In genomic region chr9:45838434-45839138, GRCm38 (mm10) we compare ENCODE assay signal across 8 mouse cellular contexts. TPM values are rescaled to one million over a fixed set of nuclear protein-coding genes. Genes with fewer than 3 reads are reported as not detected.
DNase-seq lines count a peak whose midpoint lies in the region; ATAC-seq and TF ChIP-seq lines count a peak whose summit lies in the region.

Gene Bace1 (plus strand): TSS chr9:45838580.

- peak within 1 kb of the TSS; percentile 82 for H3K9ac ChIP-seq in forebrain, embryonic 11.5 days (ENCODE audit: low read length)
- peak within 1 kb of the TSS; percentile 92 for H3K9ac ChIP-seq in heart, embryonic 13.5 days
- H3K9ac ChIP-seq in liver, adult 2 months (ENCODE audit: low read depth, low read length): peak within 1 kb of the TSS; percentile 89

- no peaks in the 10 kb centered on the region for H3K27me3 ChIP-seq in forebrain, embryonic 11.5 days (ENCODE audit: control insufficient read depth, insufficient read depth, low read length)
- H3K27me3 ChIP-seq in heart, embryonic 13.5 days (replicated peaks): no peaks in the 10 kb centered on the region
- H3K27me3 ChIP-seq in liver, adult 2 months (ENCODE audit: control insufficient read depth, insufficient read depth, low read length): no peaks in the 10 kb centered on the region
- no peaks in the 10 kb centered on the region for H3K27me3 ChIP-seq in myocyte (ENCODE audit: control insufficient read depth, insufficient read depth, insufficient read length)

- no peak within 1 kb of the TSS for H3K27ac ChIP-seq in brown adipose tissue, adult 24 weeks (replicated peaks; ENCODE audit: low read depth, low read length)
- H3K27ac ChIP-seq in forebrain, embryonic 11.5 days (ENCODE audit: low read depth, low read length): no peak within 1 kb of the TSS
- peak within 1 kb of the TSS; percentile 67 for H3K27ac ChIP-seq in heart, embryonic 13.5 days (replicated peaks)
- peak within 1 kb of the TSS; percentile 18; the same call in 1 of the 2 replicates for H3K27ac ChIP-seq in liver, adult 2 months (replicated peaks; ENCODE audit: insufficient read depth, low read depth, low read length)

- peak within 1 kb of the TSS; percentile 93 for H3K4me2 ChIP-seq in forebrain, embryonic 11.5 days (ENCODE audit: low read depth, low read length, severe bottlenecking)
- H3K4me2 ChIP-seq in heart, embryonic 13.5 days: peak within 1 kb of the TSS; percentile 98
- peak within 1 kb of the TSS; percentile 83 for H3K4me2 ChIP-seq in myocyte (ENCODE audit: low read depth)

- H3K4me1 ChIP-seq in brown adipose tissue, adult 24 weeks (ENCODE audit: control insufficient read depth, insufficient read depth, insufficient read length, low read length): peaks cover 16% of the 10 kb centered on the region
- peaks cover 9% of the 10 kb centered on the region; the same call in 1 of the 2 replicates for H3K4me1 ChIP-seq in forebrain, embryonic 11.5 days (replicated peaks; ENCODE audit: control insufficient read depth, insufficient read depth, low read length)
- peaks cover 35% of the 10 kb centered on the region for H3K4me1 ChIP-seq in heart, embryonic 13.5 days
- H3K4me1 ChIP-seq in liver, adult 2 months (ENCODE audit: control insufficient read depth, insufficient read depth, low read length): peaks cover 28% of the 10 kb centered on the region

- peak; percentile 89 for DNase-seq in 3T3-L1 (ENCODE audit: low read depth, low spot score)
- DNase-seq in forebrain, embryonic 11.5 days (ENCODE audit: low spot score): peak; percentile 82
- peak; percentile 92 for DNase-seq in kidney, postnatal 14 days
- DNase-seq in liver, adult 2 months (ENCODE audit: extremely low read depth, low read depth, low spot score): peak; percentile 62
- peak; percentile 81 for DNase-seq in testis, postnatal 14 days (ENCODE audit: low spot score)

- no peaks in the 10 kb centered on the region for H3K9me3 ChIP-seq in forebrain, embryonic 11.5 days (ENCODE audit: control insufficient read depth, low read length)
- no peaks in the 10 kb centered on the region for H3K9me3 ChIP-seq in heart, embryonic 13.5 days

- H3K79me2 ChIP-seq in liver, adult 2 months (ENCODE audit: control insufficient read depth, insufficient read depth, low read length): peaks cover 23% of the 10 kb centered on the region; the same call in 1 of the 2 replicates
- peaks cover 43% of the 10 kb centered on the region for H3K79me2 ChIP-seq in myocyte (ENCODE audit: control insufficient read depth, insufficient read depth)

- TF ChIP-seq CTCF in liver, adult 2 months (IDR thresholded peaks at IDR 0.05; ENCODE audit: low read depth, low read length): no peak; the same call in 1 of the 2 replicates

- H3K4me3 ChIP-seq in brown adipose tissue, adult 24 weeks (ENCODE audit: insufficient read depth, low read depth, low read length): peak within 1 kb of the TSS; percentile 83
- H3K4me3 ChIP-seq in forebrain, embryonic 11.5 days (ENCODE audit: low read depth, low read length): peak within 1 kb of the TSS; percentile 81
- peak within 1 kb of the TSS; percentile 95 for H3K4me3 ChIP-seq in heart, embryonic 13.5 days
- peak within 1 kb of the TSS; percentile 88 for H3K4me3 ChIP-seq in liver, adult 2 months (ENCODE audit: insufficient read depth, low read depth, low read length)
- H3K4me3 ChIP-seq in myocyte: peak within 1 kb of the TSS; percentile 76

- peak; percentile 89 for TF ChIP-seq POLR2A in liver, adult 2 months (IDR thresholded peaks at IDR 0.05; ENCODE audit: extremely low read depth, insufficient read depth, low read length)
- peak; percentile 91 for TF ChIP-seq POLR2A in myocyte (IDR thresholded peaks at IDR 0.05; ENCODE audit: insufficient read length, low read depth)

- whole genome bisulfite sequencing in forebrain, embryonic 11.5 days: under 1% methylated on average over 40 of the region's 40 CpGs
- WGBS in heart, embryonic 13.5 days: under 1% methylated on average over 37 of the region's 40 CpGs
- WGBS in liver, adult 2 months: 1% methylated on average over 40 of the region's 40 CpGs

- H3ac ChIP-seq in myocyte (ENCODE audit: control insufficient read depth, insufficient read length): peak within 1 kb of the TSS; percentile 46

- peak; percentile 84 for ATAC-seq in forebrain, embryonic 11.5 days (replicated peaks; ENCODE audit: low FRiP score)
- peak; percentile 68; the same call in 1 of the 2 replicates for ATAC-seq in heart, embryonic 13.5 days (ENCODE audit: extremely low read depth, insufficient number of reproducible peaks, low FRiP score, low TSS enrichment)

- no peaks in the 10 kb centered on the region for H3K36me3 ChIP-seq in forebrain, embryonic 11.5 days (ENCODE audit: control insufficient read depth, insufficient read depth, low read length)
- 0 out of 2 replicates have a peak, but pooled peaks cover 6% of the 10 kb centered on the region for H3K36me3 ChIP-seq in heart, embryonic 13.5 days
- H3K36me3 ChIP-seq in liver, adult 2 months (ENCODE audit: control insufficient read depth, insufficient read depth, low read length): no peaks in the 10 kb centered on the region
- no peaks in the 10 kb centered on the region for H3K36me3 ChIP-seq in myocyte (ENCODE audit: control insufficient read depth, insufficient read depth)

TF ChIP-seq in myocyte, 11 proteins besides CTCF, POLR2A, EP300 and RAD21:
- peak; percentile 88 for TF ChIP-seq POLR2AphosphoS2 (IDR thresholded peaks at IDR 0.05; ENCODE audit: insufficient read length, low read depth)
- no peak for TF ChIP-seq MYOD1 (IDR thresholded peaks at IDR 0.05; ENCODE audit: control insufficient read depth in 1 of 3, insufficient read length in 2 of 3, low read depth in 2 of 3)
- no peak for TF ChIP-seq SRF (IDR thresholded peaks at IDR 0.05; ENCODE audit: control insufficient read depth, insufficient read length, low read depth)

RNA-seq across cellular contexts. Expression of gene Bace1, which starts in this region (rescaled TPM):
- polyA plus RNA-seq in brown adipose tissue, adult 24 weeks (2012; ENCODE audit: insufficient read depth, insufficient read length, missing spikeins): 8.6 and 9.3 TPM in 2 replicates
- polyA plus RNA-seq in forebrain, embryonic 11.5 days (2014; fragmentation: Nextera tagmentation; extraction: Ambion mirVana): 29.8 and 30.7 TPM in 2 replicates
- polyA plus RNA-seq in heart, embryonic 13.5 days (2015; fragmentation: Nextera tagmentation; extraction: Ambion mirVana): 17.6 and 19.1 TPM in 2 replicates
- total RNA-seq in liver, adult 2 months (2014; rRNA removed): 7.6 and 9.9 TPM in 2 replicates
- 23.0 and 24.1 TPM in 2 replicates for polyA plus RNA-seq in liver, adult 2 months (2012; rRNA removed)
- 14.5 TPM for polyA plus RNA-seq in myocyte (2012; fragmentation: generic; extraction: Trizol)

Comparison
In these comparisons a context has a peak if more than half of its experiments do, and no peak if none do; other contexts are left out.
1. H3K27ac ChIP-seq: peak in heart, embryonic 13.5 days (single experiment) and liver, adult 2 months (single experiment); none in brown adipose tissue, adult 24 weeks (single experiment) and forebrain, embryonic 11.5 days (single experiment).
2. Peak in every context shown above with its lines, with median percentiles within 50 percentile points of each other: DNase-seq, H3K4me3 ChIP-seq, H3K4me2 ChIP-seq and H3K9ac ChIP-seq.